Mouse (Mus musculus): ENCODE measurements around the gene Tmtc4. TPM values are rescaled to one million over a fixed set of nuclear protein-coding genes. Genes with fewer than 3 reads are reported as not detected.
A peak's percentile ranks its signal among the peaks of the same experiment; 100 is the strongest.

Tmtc4 gene
- total RNA-seq, 2 experiments from 2014 or later = 6.3 to 8.5 TPM

DNA sequence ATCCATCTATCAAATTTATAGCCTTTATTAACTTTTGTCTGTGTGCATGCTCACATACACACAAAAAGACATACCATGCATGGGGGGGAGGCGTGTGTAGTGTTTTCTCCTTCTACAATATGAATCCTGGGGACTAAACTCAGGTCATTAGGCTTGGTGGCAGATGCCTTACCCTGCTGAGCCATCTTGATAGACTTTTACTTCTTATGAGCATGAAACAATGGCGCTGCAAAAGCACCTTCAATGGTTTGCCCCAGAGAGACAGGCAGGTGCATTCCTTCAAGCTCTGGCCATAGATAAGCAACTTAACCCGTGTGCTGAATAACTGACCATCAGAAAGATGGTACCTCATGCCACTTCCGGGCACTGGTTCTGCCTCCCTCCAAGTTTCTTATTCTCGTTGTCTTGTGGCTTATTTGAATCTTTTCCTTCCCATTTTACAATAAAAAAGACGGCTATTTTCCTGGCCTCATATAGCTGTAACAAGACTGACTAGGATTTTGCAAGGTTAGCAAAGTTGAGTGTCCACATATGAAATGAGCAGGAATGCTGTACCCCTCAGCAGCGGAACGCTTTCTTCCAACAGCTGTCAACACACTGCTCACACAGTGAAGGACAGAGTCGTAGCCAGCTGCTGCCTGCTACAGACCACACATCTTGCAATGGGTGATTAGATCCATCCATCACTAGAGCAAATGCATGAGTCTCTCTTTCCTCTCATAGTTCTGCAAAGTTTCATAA lies 6.6 kb downstream of the Tmtc4 start:
- no peak for ATAC-seq (replicated peaks; ENCODE audit: poor library complexity, severe bottlenecking)

DNA sequence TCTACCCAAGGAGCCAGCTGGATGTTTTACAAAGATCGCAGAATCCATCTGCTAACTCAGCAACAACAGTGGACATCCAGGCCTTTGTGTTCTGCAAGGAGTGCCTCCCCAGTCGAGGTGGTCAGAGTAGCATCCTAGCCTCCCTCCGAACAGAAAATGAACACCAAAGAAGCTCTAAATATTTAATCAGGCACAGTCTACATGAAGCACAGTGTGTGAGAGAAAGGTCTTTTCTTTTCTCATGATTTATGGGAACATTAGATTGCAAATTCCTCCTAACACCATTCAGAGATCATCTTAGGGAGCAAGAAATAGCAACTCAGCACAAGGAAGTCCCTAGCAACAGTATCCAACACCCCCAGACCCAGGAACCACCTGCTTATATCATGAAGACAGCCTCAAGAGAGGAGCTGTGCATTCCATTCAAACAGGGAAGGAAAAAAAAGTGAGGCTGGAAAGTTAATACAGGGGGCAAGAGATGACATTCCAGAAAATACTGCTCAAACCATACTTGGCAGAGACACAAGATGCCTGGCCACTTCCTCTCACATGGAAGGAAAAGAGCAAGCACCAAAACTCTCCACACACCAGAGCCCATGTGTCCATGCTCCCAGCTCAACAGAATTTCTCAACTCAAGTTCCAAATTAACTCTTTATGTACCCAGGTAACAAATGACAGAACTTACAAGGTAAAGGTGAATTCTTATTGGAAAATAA lies 8.8 kb downstream of the Tmtc4 start:
- no peak for ATAC-seq (replicated peaks; ENCODE audit: poor library complexity, severe bottlenecking)

- no peak for ATAC-seq (replicated peaks; ENCODE audit: poor library complexity, severe bottlenecking)
Observed at GRCm38 (mm10) chr14:122973091-122973490, 10.7 kb downstream of the Tmtc4 start.

GRCm38 (mm10) chr14:122968049-122968448 lies 15.8 kb downstream of the Tmtc4 start:
- no peak for ATAC-seq (replicated peaks; ENCODE audit: poor library complexity, severe bottlenecking)

DNA sequence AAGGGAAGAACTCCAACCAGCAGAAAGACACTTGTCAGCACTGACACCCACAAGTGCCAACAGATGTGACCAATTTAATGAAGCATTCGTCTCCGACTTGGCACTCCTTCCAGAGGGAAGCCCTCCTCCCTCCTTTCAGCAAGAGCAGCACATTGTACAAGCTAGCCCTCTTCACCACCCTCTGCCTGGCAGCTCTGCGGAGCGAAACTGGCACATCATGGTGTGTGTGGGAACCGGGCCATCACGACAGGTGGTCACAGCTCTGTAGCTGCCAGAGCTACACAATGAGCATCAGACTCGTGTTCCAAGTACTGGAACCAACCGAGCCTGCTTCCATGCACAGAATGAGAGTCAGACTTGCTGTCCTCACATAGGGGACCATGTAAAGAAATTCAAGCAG lies 25.9 kb downstream of the Tmtc4 start:
- no peak for ATAC-seq (replicated peaks; ENCODE audit: poor library complexity, severe bottlenecking)

DNA sequence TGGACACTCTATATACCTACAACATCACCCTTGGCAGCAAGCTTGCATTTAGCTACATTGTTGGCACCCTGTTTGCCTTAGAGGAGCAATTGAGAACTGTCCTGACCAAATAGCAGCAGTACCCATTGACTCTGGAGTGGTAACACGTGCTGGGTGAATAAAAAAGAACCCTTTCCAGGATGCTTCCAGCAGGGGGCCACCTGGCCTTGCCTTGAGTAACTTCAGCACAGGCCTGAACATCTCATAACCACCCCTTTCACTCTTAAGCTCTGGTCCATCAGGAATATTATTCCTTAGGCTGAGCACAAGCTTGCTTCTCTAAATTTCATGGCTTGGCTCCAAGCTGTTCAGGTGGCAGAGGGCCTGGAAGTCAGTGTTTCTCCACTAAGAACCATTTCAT lies 30.5 kb downstream of the Tmtc4 start:
- peak; percentile 54; the same call in 1 of the 2 replicates for ATAC-seq (replicated peaks; ENCODE audit: poor library complexity, severe bottlenecking)

GRCm38 (mm10) chr14:122952556-122952955 lies 31.3 kb downstream of the Tmtc4 start:
- ATAC-seq (replicated peaks; ENCODE audit: poor library complexity, severe bottlenecking) = no peak

DNA sequence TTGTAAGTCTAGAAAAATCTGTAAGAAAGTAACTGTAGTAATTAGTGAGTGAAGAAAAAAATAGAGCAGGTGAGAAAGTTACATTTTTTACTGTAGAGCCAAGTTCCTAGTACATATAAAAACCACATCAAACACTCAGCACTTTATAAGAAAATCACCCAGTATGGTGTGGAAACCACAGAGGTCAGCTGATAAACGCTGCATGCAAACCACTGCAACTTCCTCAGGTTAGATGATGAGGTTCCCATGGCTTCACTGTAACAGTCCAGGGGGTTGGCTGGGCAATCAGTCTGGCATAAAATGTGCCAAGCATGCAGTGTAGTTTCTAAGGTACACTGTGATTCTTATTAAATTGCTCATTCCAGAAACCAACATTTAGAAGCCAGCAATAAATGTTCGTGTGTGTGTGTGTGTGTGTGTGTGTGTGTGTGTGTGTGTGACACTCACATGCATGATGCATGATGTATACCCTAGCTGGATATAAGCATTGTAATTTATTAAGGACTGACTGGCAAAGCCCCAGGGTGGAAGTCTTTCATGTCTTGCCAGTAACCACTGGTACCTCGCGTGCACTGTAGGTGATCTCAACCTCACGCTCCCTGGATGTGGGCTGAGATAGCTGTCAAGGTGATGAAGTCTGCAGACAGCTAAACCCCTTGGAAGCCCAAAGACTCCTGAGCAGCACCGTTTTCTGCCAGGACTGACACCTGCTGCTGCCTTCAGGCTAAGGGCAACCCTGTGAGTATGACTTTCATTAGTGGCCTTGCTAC lies 32.0 kb downstream of the Tmtc4 start:
- ATAC-seq (replicated peaks; ENCODE audit: poor library complexity, severe bottlenecking) = peak; percentile 77

DNA sequence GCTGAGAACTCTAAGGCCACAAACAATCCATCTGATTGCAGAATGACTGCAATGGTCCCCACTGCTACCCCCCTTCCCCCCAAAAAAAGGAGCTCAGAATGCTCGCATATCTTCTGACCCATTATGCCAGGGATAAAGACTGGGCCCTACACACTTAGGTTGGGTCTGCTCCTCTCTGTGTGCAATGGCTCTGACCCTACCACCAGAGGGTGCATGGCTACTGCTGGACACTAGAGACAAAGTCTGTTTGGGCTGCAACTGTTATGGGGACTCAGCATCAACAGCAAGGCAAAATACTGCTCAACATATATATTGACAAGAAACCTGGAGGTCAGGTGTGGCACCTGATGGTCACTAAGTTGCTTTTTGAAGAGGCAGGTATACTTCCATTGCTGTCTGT lies 32.9 kb downstream of the Tmtc4 start:
- ATAC-seq (replicated peaks; ENCODE audit: poor library complexity, severe bottlenecking) = peak; percentile 65

DNA sequence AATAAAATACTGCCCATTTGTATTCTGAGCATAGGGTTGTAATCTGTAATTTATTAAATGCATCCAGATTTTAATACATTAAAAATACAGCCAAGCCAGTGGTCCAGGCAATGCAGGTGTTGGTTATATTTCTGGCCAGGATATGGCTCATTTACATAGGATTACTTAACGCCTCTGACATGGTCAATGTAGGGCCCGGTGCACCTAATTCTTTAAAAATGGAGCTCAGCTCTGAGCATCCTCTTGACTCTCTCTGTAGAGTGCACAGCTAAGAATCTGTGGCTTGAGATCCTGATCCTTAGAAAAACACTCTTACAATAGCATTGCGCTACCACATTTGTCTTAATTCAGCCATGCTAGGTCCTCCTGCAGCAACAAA lies 40.4 kb downstream of the Tmtc4 start:
- ATAC-seq (replicated peaks; ENCODE audit: poor library complexity, severe bottlenecking) = no peak

- no peak for ATAC-seq (replicated peaks; ENCODE audit: poor library complexity, severe bottlenecking)
Observed at GRCm38 (mm10) chr14:122942757-122943474, 40.9 kb downstream of the Tmtc4 start.

DNA sequence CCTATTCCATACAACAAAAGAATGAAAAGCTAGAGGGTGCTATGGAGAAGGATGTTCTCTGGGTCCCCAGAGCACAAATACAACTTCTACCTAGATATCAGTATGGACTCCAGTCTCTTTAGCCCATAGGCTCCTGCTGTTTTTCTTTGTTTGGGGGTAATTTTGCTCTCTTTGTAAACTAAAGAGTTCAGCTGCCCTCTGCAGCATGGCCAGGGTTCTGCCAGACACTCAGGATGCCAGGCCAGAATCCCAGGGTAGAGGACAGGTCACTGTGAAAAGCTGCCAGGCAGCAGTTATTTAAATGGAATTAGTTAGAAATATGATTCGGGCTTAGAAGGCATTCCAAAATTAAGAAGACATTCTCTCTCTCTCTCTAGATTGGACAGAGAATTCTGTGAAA lies 47.4 kb downstream of the Tmtc4 start:
- ATAC-seq (replicated peaks; ENCODE audit: poor library complexity, severe bottlenecking) = no peak

DNA sequence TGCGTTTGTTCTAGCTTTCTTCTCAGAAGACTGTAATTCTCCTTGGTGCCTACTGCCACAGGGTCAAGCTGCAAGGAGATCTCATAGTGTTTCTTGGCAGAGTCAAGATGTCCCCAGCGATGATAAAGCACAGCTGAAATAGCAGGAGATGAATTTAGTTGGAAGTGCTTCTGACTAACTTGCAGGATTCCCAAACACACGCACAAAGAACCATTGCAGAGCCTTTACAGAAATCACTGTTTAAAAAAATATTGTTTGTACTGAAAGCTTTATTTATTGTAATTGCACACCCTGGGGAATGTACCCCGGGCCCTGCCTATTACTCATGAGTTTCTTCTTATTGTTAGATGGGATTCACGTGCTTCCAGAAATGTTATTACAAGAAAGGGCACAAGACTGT lies 63.8 kb downstream of the Tmtc4 start:
- no peak for ATAC-seq (replicated peaks; ENCODE audit: poor library complexity, severe bottlenecking)

- no peak for ATAC-seq (replicated peaks; ENCODE audit: poor library complexity, severe bottlenecking)
Observed at GRCm38 (mm10) chr14:122917676-122918075, 66.2 kb downstream of the Tmtc4 start.

GRCm38 (mm10) chr14:122913657-122914056 lies 70.2 kb downstream of the Tmtc4 start, which contains the start of gene Ggact:
Ggact (minus strand) TSS chr14:122913757.
- ATAC-seq (replicated peaks; ENCODE audit: poor library complexity, severe bottlenecking) = no peak

DNA sequence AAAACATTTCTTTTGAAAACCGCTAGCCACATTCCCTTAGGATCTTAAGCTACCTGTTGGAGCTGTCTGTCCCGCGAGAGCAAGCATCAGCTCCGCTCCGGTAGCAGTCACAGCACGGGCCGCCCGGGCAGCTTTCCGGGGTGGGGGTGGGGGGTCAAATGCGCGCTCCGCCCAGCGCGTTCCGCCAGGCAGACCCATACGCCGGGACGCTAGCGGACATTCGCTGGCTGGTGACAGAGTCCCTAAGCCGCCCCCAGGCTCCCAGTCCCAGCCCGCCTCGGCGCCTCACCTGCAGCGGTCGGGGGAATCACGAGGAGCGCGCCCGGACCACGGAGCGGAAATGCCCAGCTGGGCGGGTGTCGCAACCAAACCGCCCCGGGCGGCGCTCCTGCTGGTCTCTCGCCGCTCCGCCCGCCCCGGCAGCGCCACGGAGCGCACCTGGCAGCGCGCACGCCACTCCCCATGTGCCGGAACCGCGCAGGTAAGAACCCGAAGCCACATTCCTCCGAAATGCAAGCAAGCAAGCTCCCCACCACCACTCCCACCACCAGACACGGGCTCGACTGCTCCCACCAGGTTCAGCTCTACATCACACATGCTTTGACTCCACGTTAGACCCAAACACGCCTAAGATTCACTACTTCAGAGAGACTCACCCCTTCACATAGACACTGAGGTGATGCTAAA lies 70.9 kb downstream of the Tmtc4 start:
- ATAC-seq (replicated peaks; ENCODE audit: poor library complexity, severe bottlenecking) = peak; percentile 97

DNA sequence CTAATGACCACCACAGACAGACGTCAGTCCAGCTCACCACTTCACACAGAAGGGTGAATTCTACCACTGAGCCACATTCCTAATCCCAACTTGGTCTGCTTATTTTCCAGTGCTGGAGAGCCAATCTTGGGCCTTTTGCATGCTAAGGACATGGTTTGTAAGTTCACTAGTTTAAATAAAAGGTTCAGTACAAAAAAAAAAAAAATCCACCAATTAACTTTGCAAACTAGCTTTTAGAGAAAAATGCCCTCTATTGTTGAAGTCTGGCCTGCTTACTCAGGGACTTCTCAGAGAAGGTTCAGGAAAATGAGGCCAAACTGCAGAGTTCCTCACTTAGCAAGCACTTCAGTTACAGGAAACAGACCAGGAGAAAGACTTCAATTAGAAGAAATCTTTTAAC lies 71.7 kb downstream of the Tmtc4 start:
- no peak for ATAC-seq (replicated peaks; ENCODE audit: poor library complexity, severe bottlenecking)

GRCm38 (mm10) chr14:122911265-122911664 lies 72.6 kb downstream of the Tmtc4 start:
- no peak for ATAC-seq (replicated peaks; ENCODE audit: poor library complexity, severe bottlenecking)

- ATAC-seq (replicated peaks; ENCODE audit: poor library complexity, severe bottlenecking) = no peak
Observed at GRCm38 (mm10) chr14:122909368-122910091, 74.3 kb downstream of the Tmtc4 start.
